Mouse (Mus musculus) macrophage (primary cell): Measurements from ENCODE around the gene Slc50a1. TPM values are rescaled to one million over a fixed set of nuclear protein-coding genes. Genes with fewer than 3 reads are reported as not detected.

Experiments used
- H3K27ac ChIP-seq: fragments of 350-480 bp; formaldehyde crosslinking; 2 replicates; pipeline ENCODE4 v1.9.0; 2021
- H3K36me3 ChIP-seq: fragments of 350-480 bp; formaldehyde crosslinking; 2 replicates; pipeline ENCODE4 v1.9.0; 2021; ENCODE audit errors: inconsistent target
- H3K4me3 ChIP-seq: fragments of 350-480 bp; formaldehyde crosslinking; 2 replicates; pipeline ENCODE4 v1.9.0; 2021; ENCODE audit errors: inconsistent target
- H3K79me2 ChIP-seq: fragments of 350-480 bp; formaldehyde crosslinking; 2 replicates; pipeline ENCODE4 v1.9.0; 2021; ENCODE audit errors: inconsistent target
- WGBS: methylation state at CpG from one replicate; pipeline ENCODE4 v1.1.7; 2026; ENCODE audit warnings: inconsistent platforms; ENCODE audit not compliant: missing documents; 5-methylcytosine and 5-hydroxymethylcytosine counted together
- polyA plus RNA-seq: library from polyadenylated mRNA; stranded (reverse); fragments of 250-400 nt; gene quantifications from 3 replicates; pipeline ENCODE4 v1.2.4, GENCODE M21; 2018; ENCODE audit warnings: inconsistent platforms

Slc50a1 gene
- polyA plus RNA-seq, 1 experiment from 2014 or later, result 18.0 TPM

GRCm38 (mm10) chr3:89238494-89238893 lies 31.9 kb downstream of the Slc50a1 start:
- Histone ChIP-seq H3K36me3 (no peaks in the 10 kb centered on the region), H3K4me3 (no peak overlapping the region), H3K79me2 (no peaks in the 10 kb centered on the region), H3K27ac (no peak overlapping the region)
- WGBS, result 82% methylated on average over 12 of the region's 12 CpGs

- Histone ChIP-seq H3K79me2 (no peaks in the 10 kb centered on the region), H3K4me3 (no peak overlapping the region), H3K27ac (no peak overlapping the region), H3K36me3 (no peaks in the 10 kb centered on the region)
- 84% methylated on average over 21 of the region's 21 CpGs for WGBS
Measured at GRCm38 (mm10) chr3:89237682-89238081, 32.7 kb downstream of the Slc50a1 start.

DNA sequence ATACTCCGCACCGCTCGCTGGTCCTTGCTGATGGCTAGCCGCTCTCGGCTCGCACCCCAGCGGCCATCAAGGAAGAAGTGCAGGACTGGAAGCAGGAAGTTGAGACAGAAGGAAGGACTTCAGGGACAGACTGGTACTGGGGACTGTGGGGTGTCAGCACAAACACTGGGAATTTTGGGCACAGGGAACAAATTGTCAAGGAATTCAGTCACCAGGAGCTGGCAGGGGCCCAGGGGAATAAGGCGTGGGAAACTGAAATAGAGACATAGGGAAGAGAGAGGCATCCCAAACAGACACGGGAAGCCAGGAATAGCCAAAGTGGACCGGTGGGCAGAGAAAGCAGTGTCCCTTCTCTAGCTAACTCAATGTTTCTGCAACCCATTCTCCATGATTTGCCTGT lies 33.9 kb downstream of the Slc50a1 start:
- Histone ChIP-seq H3K4me3 (no peak overlapping the region), H3K27ac (no peak overlapping the region), H3K36me3 (no peaks in the 10 kb centered on the region), H3K79me2 (no peaks in the 10 kb centered on the region)
- WGBS, result 98% methylated on average over 4 of the region's 10 CpGs

DNA sequence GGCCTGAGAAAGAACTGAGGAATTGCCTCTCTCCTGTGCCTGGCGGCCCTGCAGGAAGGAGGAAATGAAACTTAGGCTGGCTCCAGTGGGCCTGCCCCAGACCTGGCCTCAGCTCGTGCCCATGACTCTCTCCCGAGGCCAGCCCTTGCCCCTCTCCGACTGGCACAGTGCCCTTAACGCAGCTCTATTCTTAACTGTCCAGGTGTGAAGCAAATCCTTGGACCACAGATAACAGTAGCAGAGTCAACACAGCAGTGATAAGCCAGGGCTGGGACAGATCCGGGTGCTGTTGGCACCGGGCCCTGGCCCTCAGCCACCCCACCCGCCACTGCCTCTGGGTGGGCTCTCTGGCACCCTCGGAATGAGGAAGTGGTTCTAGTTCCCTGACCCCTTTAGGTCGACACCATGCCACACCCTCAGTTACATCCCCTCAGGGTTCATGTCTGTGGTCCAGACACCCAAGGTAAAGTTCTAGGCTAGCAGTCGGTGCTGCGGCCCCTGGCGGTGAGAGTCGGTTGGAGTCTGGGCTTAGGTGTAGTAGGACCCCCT lies 36.7 kb downstream of the Slc50a1 start:
- 16% methylated on average over 14 of the region's 14 CpGs for WGBS
- Histone ChIP-seq H3K4me3 (no peak overlapping the region), H3K27ac (no peak overlapping the region), H3K36me3 (no peaks in the 10 kb centered on the region), H3K79me2 (no peaks in the 10 kb centered on the region)

DNA sequence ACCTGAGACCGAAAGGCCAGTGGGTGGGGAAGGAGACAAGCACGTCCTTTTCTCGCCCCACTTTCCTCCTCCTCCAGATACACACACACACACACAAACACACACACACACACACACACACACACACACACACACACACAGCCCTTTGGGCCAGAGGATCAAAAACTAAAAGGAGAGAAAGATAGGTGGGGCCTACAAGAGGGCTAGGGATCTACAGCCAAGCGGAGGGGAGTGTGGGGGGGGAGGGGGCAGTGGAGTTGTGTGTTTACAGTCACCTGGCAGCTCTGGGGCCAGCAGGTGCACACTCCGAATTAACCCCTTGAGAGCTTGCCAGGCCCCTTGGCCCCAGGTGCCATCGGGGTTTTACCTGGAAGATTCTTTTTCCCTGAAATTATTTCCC lies 37.8 kb downstream of the Slc50a1 start:
- Histone ChIP-seq H3K36me3 (no peaks in the 10 kb centered on the region), H3K27ac (no peak overlapping the region), H3K4me3 (no peak overlapping the region), H3K79me2 (no peaks in the 10 kb centered on the region)
- 97% methylated on average over 3 of the region's 6 CpGs for WGBS

DNA sequence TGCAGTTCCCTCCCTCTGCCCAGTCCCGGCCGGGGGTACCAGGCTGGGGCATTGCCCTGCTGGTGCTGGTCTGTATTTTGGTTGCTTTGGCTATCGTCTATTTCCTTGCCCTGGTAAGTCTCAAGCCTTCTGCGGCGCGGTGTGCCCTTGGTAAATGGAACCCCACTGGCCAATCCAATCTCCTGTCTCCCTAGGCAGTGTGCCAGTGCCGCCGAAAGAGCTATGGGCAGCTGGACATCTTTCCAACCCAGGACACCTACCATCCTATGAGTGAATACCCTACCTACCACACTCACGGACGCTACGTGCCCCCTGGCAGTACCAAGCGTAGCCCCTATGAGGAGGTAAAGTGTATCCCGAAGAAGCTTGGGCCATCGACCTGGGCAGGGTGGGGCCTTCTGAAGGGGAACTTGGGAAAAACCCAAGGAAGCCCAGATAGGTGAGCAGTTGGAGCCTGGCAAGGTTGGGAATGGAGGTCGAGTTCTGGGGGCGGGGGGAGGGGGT lies 38.5 kb downstream of the Slc50a1 start:
- Histone ChIP-seq H3K4me3 (no peak overlapping the region), H3K36me3 (no peaks in the 10 kb centered on the region), H3K27ac (no peak overlapping the region), H3K79me2 (no peaks in the 10 kb centered on the region)
- 84% methylated on average over 14 of the region's 16 CpGs for WGBS

DNA sequence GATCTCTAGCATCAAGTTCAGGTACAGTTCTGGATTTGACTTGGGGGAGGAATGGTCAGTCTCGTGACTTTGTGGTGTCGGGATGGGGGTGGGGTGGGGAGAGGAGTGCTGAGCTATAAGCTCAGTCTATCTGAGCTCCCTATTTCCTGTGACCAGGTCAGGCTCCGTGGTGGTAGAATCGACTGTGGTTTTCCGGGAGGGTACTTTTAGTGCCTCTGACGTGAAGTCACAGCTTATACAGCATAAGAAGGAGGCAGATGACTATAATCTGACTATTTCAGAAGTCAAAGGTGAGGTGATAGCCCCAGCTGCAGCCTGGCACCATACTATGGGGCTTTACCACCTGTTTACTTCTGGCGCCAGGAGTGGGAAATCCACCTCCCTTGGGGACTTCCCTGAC lies 39.0 kb downstream of the Slc50a1 start:
- 17% methylated on average over 7 of the region's 7 CpGs for WGBS
- Histone ChIP-seq H3K79me2 (no peaks in the 10 kb centered on the region), H3K4me3 (no peak overlapping the region)

GRCm38 (mm10) chr3:89230561-89230960 lies 39.8 kb downstream of the Slc50a1 start:
- no peaks in the 10 kb centered on the region for H3K36me3 ChIP-seq
- H3K27ac ChIP-seq, result no peak overlapping the region
- 100% methylated on average over 2 of the region's 2 CpGs for WGBS
- no peak overlapping the region for H3K4me3 ChIP-seq
- no peaks in the 10 kb centered on the region for H3K79me2 ChIP-seq

More for the DNA sequence above, 39.0 kb downstream of the Slc50a1 start:
- Histone ChIP-seq H3K36me3 (no peaks in the 10 kb centered on the region), H3K27ac (no peak overlapping the region)

- Histone ChIP-seq H3K27ac (no peak overlapping the region), H3K79me2 (no peaks in the 10 kb centered on the region), H3K4me3 (no peak overlapping the region), H3K36me3 (no peaks in the 10 kb centered on the region)
- 95% methylated on average over 4 of the region's 4 CpGs for WGBS
Measured at GRCm38 (mm10) chr3:89229276-89229675, 41.1 kb downstream of the Slc50a1 start.

DNA sequence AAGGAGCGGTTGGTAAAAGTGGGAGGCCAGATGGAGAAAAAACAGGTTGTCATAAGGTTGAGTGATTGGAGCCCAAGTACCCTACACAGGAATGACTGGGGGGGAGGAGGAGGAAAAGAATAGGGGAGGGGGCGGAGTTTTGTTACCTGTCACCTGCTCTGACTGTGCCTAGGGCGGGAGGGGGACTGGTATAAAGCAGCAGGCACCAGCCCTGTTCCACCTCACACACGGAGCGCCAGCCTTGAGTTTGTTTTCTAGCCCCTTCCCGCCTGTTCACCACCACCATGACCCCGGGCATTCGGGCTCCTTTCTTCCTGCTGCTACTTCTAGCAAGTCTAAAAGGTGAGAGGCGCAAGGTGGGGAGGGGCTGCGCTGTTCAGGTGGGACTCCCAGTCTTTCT lies 41.5 kb downstream of the Slc50a1 start, which contains the start of gene Muc1:
Gene Muc1 (plus strand): TSS at position 222 of the 400 bp plus-strand sequence.
- whole genome bisulfite sequencing, result 63% methylated on average over 10 of the region's 10 CpGs
- no peaks in the 10 kb centered on the region for H3K79me2 ChIP-seq
- H3K36me3 ChIP-seq, result no peaks in the 10 kb centered on the region
- no peak within 1 kb of the TSS for H3K27ac ChIP-seq
- peak within 1 kb of the TSS; percentile 37 for H3K4me3 ChIP-seq

GRCm38 (mm10) chr3:89228180-89228549 lies 42.2 kb downstream of the Slc50a1 start:
- 2% methylated on average over 20 of the region's 20 CpGs for WGBS
- Histone ChIP-seq H3K79me2 (no peaks in the 10 kb centered on the region), H3K36me3 (no peaks in the 10 kb centered on the region), H3K27ac (no peak overlapping the region), H3K4me3 (peak overlapping the region; percentile 37)

DNA sequence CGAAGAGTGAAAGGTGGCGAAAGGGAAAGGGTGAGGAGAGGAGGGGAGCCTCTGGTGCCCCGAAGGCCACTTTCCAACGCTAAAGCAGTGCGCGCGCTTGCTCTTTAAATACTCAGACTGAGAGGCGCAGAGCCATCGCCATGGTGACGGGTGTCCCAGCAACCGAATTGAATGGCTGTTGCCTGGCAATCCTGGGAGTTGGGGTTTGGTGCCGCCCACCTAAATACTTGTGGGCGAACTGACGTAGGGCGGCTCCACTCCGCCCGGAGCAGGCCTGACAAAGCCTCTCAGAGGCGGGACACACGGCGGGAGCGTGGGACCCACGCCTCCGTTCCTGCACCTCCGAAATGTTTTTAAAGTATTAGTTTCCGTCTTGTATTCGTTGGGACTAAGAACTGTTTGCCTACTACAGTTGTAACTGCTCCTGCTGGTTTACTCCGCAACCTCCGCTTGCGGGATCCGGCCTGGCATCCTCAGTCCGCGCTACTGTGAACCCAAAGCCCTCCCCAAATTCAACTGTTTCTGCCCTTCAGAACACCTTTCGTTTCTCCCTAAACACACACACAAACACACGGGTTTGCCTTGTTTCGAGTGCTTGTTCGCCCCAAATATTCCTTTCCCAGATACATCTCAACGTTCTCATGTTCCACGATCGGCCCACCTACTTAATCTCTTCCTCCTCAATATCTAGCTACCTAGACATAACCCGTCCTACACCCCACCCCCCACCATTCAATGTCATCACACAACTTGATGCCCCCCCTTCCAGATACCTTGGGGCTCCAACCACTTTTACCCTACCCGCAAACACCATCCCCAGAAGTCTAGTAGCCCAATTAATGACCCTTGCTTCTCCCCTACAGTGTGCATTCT lies 42.8 kb downstream of the Slc50a1 start:
- 15% methylated on average over 41 of the region's 41 CpGs for WGBS
- Histone ChIP-seq H3K36me3 (no peaks in the 10 kb centered on the region), H3K27ac (no peak overlapping the region), H3K79me2 (no peaks in the 10 kb centered on the region), H3K4me3 (peak overlapping the region; percentile 37; the same call in 1 of the 2 replicates)

DNA sequence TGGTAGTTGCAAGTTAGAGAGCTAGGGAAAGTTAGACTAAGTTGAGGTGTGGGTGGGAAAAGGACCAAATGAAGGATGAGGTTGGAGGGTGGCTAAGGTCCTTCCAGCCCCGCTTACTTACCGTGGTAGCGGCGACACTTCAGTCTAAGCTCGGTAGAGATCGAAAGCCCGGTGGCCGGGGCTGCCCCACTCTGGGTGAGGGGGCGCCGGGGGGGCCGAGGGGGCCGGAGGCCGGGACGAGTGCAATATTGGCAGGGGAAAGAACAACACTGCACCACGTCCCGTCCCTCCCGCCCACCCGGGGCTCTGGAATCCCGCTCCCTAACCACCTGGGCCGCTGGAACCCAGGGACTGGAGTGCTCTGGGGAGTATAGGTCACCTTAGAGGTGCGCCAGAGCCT lies 43.5 kb downstream of the Slc50a1 start, which contains the start of gene Mtx1:
Gene Mtx1 (minus strand): TSS at position 189 of the 400 bp plus-strand sequence.
- 26% methylated on average over 20 of the region's 21 CpGs for WGBS

DNA sequence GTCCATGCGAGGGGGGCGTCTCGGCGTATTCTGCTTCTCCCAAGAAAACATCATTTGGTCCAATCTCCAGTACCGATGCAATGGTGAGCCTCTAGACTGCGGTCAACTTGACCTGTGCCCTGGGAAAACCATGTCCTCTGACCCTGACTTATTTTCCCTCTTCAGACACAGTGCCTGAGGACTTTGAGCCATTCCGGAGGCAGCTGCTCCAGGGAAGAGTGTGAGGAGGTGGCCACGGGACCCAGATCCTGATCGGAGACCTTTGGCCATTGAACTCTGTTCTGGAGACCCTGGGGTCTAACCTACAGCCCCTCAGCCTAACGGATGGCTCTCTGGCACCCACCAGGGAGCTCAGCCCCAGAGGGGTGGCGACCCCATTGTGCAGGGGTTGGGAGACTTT lies 44.0 kb downstream of the Slc50a1 start:
- H3K79me2 ChIP-seq, result no peaks in the 10 kb centered on the region
- 96% methylated on average over 11 of the region's 11 CpGs for WGBS
- no peak overlapping the region for H3K4me3 ChIP-seq
- H3K27ac ChIP-seq, result no peak overlapping the region
- H3K36me3 ChIP-seq, result no peaks in the 10 kb centered on the region

More for the DNA sequence above, 43.5 kb downstream of the Slc50a1 start, which contains the start of gene Mtx1:
- no peaks in the 10 kb centered on the region for H3K79me2 ChIP-seq
- H3K36me3 ChIP-seq, result no peaks in the 10 kb centered on the region
- no peak within 1 kb of the TSS for H3K27ac ChIP-seq
- H3K4me3 ChIP-seq, result no peak within 1 kb of the TSS; the same call in 1 of the 2 replicates

- H3K79me2 ChIP-seq, result no peaks in the 10 kb centered on the region
- no peaks in the 10 kb centered on the region for H3K36me3 ChIP-seq
- H3K27ac ChIP-seq, result no peak overlapping the region
- WGBS, result 64% methylated on average over 4 of the region's 4 CpGs
- H3K4me3 ChIP-seq, result no peak overlapping the region
Measured at GRCm38 (mm10) chr3:89225918-89226317, 44.5 kb downstream of the Slc50a1 start.
